Mouse (Mus musculus) embryonic facial prominence, embryonic 10.5 days (tissue): ENCODE data around the gene Mrps7. TPM values are rescaled to one million over a fixed set of nuclear protein-coding genes. Genes with fewer than 3 reads are reported as not detected.

Experiments
- DNase-seq: peaks from one replicate; pipeline ENCODE4 v3.0.0-alpha.2; 2017; ENCODE audit warnings: low spot score
- H3K27ac ChIP-seq: fragments of 300-500 bp; sonication (generic); replicated peaks from 2 replicates; pipeline ENCODE4 v1.5.1; 2016; ENCODE audit warnings: mild to moderate bottlenecking
- H3K27me3 ChIP-seq: fragments of 300-500 bp; sonication (generic); replicated peaks from 2 replicates; pipeline ENCODE4 v1.6.1; 2016; ENCODE audit warnings: low read depth, mild to moderate bottlenecking; ENCODE audit not compliant: poor library complexity, severe bottlenecking
- H3K36me3 ChIP-seq: fragments of 300-500 bp; sonication (generic); replicated peaks from 2 replicates; pipeline ENCODE4 v1.6.1; 2016; ENCODE audit warnings: mild to moderate bottlenecking, moderate library complexity
- H3K4me1 ChIP-seq: fragments of 300-500 bp; sonication (generic); 2 replicates; pipeline ENCODE4 v1.6.1; 2016
- H3K4me3 ChIP-seq: fragments of 300-500 bp; sonication (generic); 2 replicates; pipeline ENCODE4 v1.5.1; 2016; ENCODE audit warnings: mild to moderate bottlenecking, moderate library complexity
- H3K9me3 ChIP-seq: fragments of 300-500 bp; sonication (generic); 2 replicates; pipeline ENCODE4 v1.6.1; 2016; ENCODE audit warnings: mild to moderate bottlenecking
- WGBS: fragments of 180-500 bp; shearing (Covaris S2); methylation state at CpG from one replicate; pipeline ENCODE4 v1.1.7; 2016; 5-methylcytosine and 5-hydroxymethylcytosine counted together
- polyA plus RNA-seq: library from polyadenylated mRNA; unstranded; fragments of >200 nt; fragmentation: Nextera tagmentation; extraction: Ambion mirVana; gene quantifications from 2 replicates; pipeline ENCODE4 v1.2.1, GENCODE M21; 2016

The Mrps7 gene
- polyA plus RNA-seq, 1 experiment from 2014 or later: 101 TPM

DNA sequence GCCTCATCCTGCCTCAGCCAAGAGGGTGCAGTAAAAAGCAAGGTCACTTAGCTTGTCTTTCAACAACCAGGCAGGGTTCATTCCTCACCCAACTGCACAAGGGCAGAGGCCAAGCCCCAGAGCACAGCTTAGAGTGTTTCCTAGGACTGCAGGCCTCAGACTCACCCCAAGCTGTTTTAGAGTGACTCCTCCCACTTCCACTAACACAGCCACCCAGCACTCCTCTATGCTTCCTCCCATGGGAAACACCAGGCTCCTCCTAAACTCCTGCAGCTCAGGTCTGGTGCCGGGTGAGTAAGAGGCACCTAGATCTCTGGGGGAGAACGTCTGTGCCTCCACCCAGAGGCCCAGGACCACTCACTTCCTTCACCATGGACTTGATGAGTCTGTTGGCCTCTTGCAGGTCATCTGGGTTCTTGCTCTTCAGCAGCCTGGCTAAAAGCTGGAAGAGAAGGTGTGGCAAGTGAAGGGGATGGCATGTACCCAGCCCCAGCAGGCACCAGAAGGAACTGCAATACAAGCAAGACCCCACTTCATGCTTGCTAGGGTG lies 13.1 kb upstream of the Mrps7 start:
- WGBS: 89% methylated on average over 2 of the region's 2 CpGs
- no peak for DNase-seq
- Histone ChIP-seq H3K36me3 (peaks cover 98% of the 10 kb centered on the region), H3K9me3 (no peaks in the 10 kb centered on the region), H3K4me1 (no peaks in the 10 kb centered on the region), H3K27ac (no peak overlapping the region), H3K27me3 (no peaks in the 10 kb centered on the region), H3K4me3 (no peak overlapping the region)

GRCm38 (mm10) chr11:115595209-115595608 lies 8.5 kb upstream of the Mrps7 start:
- peaks cover 90% of the 10 kb centered on the region for H3K36me3 ChIP-seq
- H3K9me3 ChIP-seq: no peaks in the 10 kb centered on the region
- no peak overlapping the region for H3K4me3 ChIP-seq
- no peaks in the 10 kb centered on the region for H3K27me3 ChIP-seq
- no peaks in the 10 kb centered on the region for H3K4me1 ChIP-seq
- DNase-seq: no peak
- H3K27ac ChIP-seq: no peak overlapping the region
- WGBS: 95% methylated on average over 3 of the region's 3 CpGs

GRCm38 (mm10) chr11:115598309-115598708 lies 5.4 kb upstream of the Mrps7 start:
- DNase-seq: no peak
- Histone ChIP-seq H3K4me1 (peaks cover 15% of the 10 kb centered on the region), H3K9me3 (no peaks in the 10 kb centered on the region), H3K27me3 (no peaks in the 10 kb centered on the region), H3K27ac (no peak overlapping the region), H3K4me3 (no peak overlapping the region), H3K36me3 (peaks cover 79% of the 10 kb centered on the region)
- 97% methylated on average over 4 of the region's 4 CpGs for WGBS

- Histone ChIP-seq H3K9me3 (no peaks in the 10 kb centered on the region), H3K36me3 (peaks cover 64% of the 10 kb centered on the region), H3K4me1 (peaks cover 18% of the 10 kb centered on the region), H3K27me3 (no peaks in the 10 kb centered on the region), H3K4me3 (no peak overlapping the region), H3K27ac (no peak overlapping the region)
- DNase-seq: no peak
- 97% methylated on average over 7 of the region's 7 CpGs for WGBS
Observed at GRCm38 (mm10) chr11:115599722-115600121, 4.0 kb upstream of the Mrps7 start.

DNA sequence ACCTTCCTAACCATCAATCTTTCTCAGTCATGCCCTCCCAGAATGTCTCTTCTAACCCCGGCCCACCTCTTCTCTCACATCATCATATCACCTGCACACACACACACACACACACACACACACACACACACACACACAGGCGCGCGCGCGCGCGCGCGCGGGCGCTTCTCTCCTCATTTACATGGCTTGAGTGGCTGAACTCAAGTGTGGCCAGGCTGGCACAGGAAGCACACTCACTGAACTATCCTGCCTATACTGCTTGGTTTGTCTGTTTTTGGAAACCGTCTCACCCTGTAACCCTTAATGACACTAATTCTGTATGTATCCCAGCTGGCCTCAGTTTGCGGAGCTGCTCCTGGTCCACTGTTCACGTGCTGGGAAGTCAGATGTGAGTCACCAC lies 3.0 kb upstream of the Mrps7 start:
- 93% methylated on average over 15 of the region's 15 CpGs for WGBS
- Histone ChIP-seq H3K27me3 (no peaks in the 10 kb centered on the region), H3K4me3 (0 out of 2 replicates have a peak overlapping the region, but pooled peaks have one; percentile 1), H3K36me3 (peaks cover 60% of the 10 kb centered on the region), H3K4me1 (peaks cover 25% of the 10 kb centered on the region), H3K9me3 (no peaks in the 10 kb centered on the region), H3K27ac (no peak overlapping the region)
- no peak for DNase-seq

- Histone ChIP-seq H3K9me3 (no peaks in the 10 kb centered on the region), H3K4me3 (no peak overlapping the region), H3K27ac (no peak overlapping the region), H3K36me3 (peaks cover 60% of the 10 kb centered on the region), H3K27me3 (no peaks in the 10 kb centered on the region), H3K4me1 (peaks cover 25% of the 10 kb centered on the region)
- WGBS: 93% methylated on average over 4 of the region's 4 CpGs
- DNase-seq: no peak
Observed at GRCm38 (mm10) chr11:115601174-115601573, 2.6 kb upstream of the Mrps7 start.

- Histone ChIP-seq H3K27ac (peak overlapping the region; percentile 98), H3K9me3 (no peaks in the 10 kb centered on the region), H3K4me3 (peak overlapping the region; percentile 72), H3K27me3 (no peaks in the 10 kb centered on the region), H3K4me1 (peaks cover 25% of the 10 kb centered on the region), H3K36me3 (peaks cover 60% of the 10 kb centered on the region)
- no peak for DNase-seq
- WGBS: 7% methylated on average over 15 of the region's 15 CpGs
Observed at GRCm38 (mm10) chr11:115603128-115603475, 623 bp upstream of the Mrps7 start.

DNA sequence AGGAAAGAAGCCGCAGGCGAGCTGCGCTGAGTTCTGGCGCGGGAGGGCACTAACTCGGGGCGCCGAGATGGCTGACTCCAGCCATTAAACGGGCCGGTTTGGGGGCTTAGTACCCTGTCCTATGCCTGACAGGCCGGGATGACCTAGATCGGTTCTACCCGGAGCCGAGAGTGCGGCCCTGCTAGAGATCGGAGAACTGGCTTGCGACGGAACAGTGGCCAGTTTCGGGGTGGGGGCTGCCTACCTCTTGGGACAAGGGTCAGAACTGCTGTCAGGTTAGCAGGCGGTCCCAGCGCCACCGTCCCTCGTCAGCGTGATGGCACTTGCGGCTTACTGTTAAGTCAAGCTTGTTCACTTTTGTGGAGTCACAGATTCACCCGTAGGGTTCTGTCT lies 575 bp downstream of the Mrps7 start:
- DNase-seq: no peak
- H3K27me3 ChIP-seq: no peaks in the 10 kb centered on the region
- WGBS: under 1% methylated on average over 26 of the region's 26 CpGs
- peak overlapping the region; percentile 72 for H3K4me3 ChIP-seq
- H3K36me3 ChIP-seq: peaks cover 64% of the 10 kb centered on the region
- peak overlapping the region; percentile 98 for H3K27ac ChIP-seq
- H3K4me1 ChIP-seq: peaks cover 25% of the 10 kb centered on the region
- H3K9me3 ChIP-seq: no peaks in the 10 kb centered on the region

DNA sequence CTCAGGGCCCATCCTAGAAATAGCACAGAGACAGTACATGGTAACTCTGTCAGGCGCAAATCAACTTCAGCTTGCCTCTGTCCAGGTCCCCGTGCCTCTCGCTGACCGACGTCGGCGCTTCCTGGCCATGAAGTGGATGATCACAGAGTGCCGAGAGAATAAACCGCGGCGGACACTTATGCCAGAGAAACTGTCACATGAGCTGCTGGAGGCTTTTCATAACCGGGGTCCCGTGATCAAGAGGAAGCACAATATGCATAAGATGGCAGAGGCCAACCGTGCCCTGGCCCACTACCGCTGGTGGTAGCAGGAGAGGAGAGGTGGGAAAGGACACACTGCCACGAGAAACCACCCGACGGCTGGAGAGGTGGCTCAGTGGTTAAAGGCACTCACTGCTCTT lies 3.0 kb downstream of the Mrps7 start:
- 96% methylated on average over 18 of the region's 18 CpGs for WGBS
- Histone ChIP-seq H3K9me3 (no peaks in the 10 kb centered on the region), H3K4me1 (peaks cover 30% of the 10 kb centered on the region), H3K4me3 (peak overlapping the region; percentile 9; the same call in 1 of the 2 replicates), H3K27me3 (no peaks in the 10 kb centered on the region; the same call in 1 of the 2 replicates), H3K27ac (no peak overlapping the region), H3K36me3 (peaks cover 58% of the 10 kb centered on the region)
- no peak for DNase-seq

DNA sequence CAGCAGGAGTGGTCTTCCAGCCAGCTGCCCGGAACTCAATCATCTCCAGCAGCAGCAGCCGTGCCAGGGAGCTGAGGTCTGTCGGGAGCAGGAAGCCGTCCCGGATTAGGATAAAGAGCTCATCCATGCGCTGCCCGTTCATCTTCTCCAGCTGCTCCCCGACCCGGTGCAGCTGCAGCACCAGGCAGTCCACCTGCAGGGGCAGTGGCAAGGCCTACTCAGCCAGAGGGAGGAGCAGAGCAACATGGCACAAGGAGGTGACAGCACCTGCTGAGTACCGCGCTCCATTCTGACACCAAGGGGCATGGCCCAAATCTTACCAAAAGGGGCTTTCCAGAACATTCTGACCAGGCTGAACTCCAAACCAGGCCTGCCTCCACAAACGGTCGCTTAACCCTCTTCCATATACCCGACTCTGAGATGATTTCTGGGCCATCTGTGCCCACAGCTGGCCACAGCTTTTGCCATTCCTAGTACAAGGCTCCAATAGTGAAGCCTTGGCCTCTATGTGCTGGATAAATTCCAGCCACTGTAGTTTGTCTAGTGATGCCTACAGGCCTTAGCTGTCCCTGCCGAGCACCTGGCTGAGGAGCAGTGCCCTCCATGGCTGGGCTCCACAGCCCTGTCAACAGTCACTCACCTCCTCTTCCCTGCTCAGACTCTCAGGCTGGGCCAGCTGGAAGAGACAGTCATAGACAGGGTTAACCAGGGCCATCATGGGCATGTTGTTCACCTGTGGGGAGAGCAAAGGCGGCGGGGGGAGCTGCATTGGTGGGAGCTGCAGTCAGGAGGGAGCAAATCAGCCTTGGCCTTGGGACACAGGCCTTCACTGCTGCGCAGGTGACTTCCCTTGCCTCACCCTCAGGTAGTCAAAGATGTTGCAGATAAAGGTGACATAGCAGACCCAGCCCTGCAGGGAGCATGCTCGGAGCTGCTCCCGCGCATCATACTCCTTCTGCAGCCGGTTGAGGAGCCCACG lies 5.0 kb downstream of the Mrps7 start:
- Histone ChIP-seq H3K4me1 (peaks cover 33% of the 10 kb centered on the region), H3K36me3 (peaks cover 52% of the 10 kb centered on the region), H3K4me3 (no peak overlapping the region), H3K27ac (no peak overlapping the region), H3K27me3 (no peaks in the 10 kb centered on the region; the same call in 1 of the 2 replicates), H3K9me3 (no peaks in the 10 kb centered on the region)
- no peak for DNase-seq
- 86% methylated on average over 23 of the region's 23 CpGs for WGBS

GRCm38 (mm10) chr11:115609576-115609975 lies 5.9 kb downstream of the Mrps7 start:
- 69% methylated on average over 3 of the region's 3 CpGs for WGBS
- no peaks in the 10 kb centered on the region; the same call in 1 of the 2 replicates for H3K27me3 ChIP-seq
- peaks cover 58% of the 10 kb centered on the region for H3K36me3 ChIP-seq
- H3K27ac ChIP-seq: no peak overlapping the region
- no peak for DNase-seq
- peaks cover 33% of the 10 kb centered on the region for H3K4me1 ChIP-seq
- H3K4me3 ChIP-seq: no peak overlapping the region
- H3K9me3 ChIP-seq: no peaks in the 10 kb centered on the region

DNA sequence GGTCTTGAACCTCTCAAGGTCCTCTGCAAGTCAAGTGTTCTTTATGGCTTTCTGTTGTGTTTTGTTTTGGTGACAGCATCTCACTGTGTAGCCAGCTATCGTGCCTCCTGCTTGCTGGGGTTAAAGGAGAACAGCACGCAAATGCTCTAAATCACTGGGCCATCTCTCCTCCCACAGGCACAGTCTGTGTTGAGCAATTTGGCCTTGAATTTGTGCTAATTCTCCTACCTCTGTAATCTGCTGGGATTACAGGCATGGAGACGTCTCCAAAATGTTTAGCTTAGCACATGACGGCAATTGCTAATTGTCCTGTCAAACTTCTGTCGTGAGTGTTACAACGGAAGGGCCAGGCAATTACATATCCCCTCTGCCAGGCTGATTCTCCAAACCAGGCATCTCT lies 7.4 kb downstream of the Mrps7 start:
- DNase-seq: no peak
- Histone ChIP-seq H3K36me3 (peaks cover 61% of the 10 kb centered on the region), H3K4me3 (peak overlapping the region; percentile 77), H3K4me1 (peaks cover 25% of the 10 kb centered on the region), H3K27me3 (no peaks in the 10 kb centered on the region; the same call in 1 of the 2 replicates), H3K27ac (no peak overlapping the region), H3K9me3 (no peaks in the 10 kb centered on the region)
- 74% methylated on average over 6 of the region's 6 CpGs for WGBS

GRCm38 (mm10) chr11:115612059-115612409 lies 8.3 kb downstream of the Mrps7 start:
- H3K4me3 ChIP-seq: peak overlapping the region; percentile 77
- H3K9me3 ChIP-seq: no peaks in the 10 kb centered on the region
- H3K36me3 ChIP-seq: peaks cover 58% of the 10 kb centered on the region
- no peak for DNase-seq
- peaks cover 25% of the 10 kb centered on the region for H3K4me1 ChIP-seq
- no peaks in the 10 kb centered on the region; the same call in 1 of the 2 replicates for H3K27me3 ChIP-seq
- 2% methylated on average over 13 of the region's 13 CpGs for WGBS
- H3K27ac ChIP-seq: peak overlapping the region; percentile 86
